Mouse (Mus musculus): ENCODE measurements at regions not wholly inside any gene's neighbourhood (a gene's known extent, or its start where the extent isn't known, plus 50 kb on each side); places are given as distances from the start of the nearest gene placed in this dataset.
"Not testable (repeated sequence)": the region's sequence is repeated elsewhere in the genome, so short reads cannot be mapped to it uniquely, and the experiment has no call there.

DNA sequence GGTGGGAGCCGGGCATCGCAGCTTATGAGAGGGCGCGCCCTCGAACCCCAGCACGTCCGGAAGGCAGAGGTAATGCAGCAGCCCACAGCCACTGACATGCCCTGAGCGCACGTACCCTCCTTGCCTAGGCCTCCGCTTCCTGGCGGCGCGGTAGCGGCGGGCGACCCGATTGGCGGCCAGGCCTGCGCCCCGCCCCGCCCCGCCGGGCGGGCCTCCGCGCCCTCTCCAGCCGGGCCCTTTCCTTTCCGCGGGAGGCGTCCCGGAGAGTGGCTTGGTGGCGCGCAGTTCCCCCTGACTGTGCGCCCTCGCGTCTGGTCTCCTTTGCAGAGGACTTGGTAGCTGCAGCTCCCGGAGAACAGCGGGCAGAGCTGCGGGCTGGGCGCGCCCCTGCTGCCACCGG, 461.1 kb downstream of the Gm21863 start:
- intact Hi-C loops (cut with DNase I); DNase-seq; H3K27ac ChIP-seq; H3K4me3 ChIP-seq: not testable (repeated sequence)

DNA sequence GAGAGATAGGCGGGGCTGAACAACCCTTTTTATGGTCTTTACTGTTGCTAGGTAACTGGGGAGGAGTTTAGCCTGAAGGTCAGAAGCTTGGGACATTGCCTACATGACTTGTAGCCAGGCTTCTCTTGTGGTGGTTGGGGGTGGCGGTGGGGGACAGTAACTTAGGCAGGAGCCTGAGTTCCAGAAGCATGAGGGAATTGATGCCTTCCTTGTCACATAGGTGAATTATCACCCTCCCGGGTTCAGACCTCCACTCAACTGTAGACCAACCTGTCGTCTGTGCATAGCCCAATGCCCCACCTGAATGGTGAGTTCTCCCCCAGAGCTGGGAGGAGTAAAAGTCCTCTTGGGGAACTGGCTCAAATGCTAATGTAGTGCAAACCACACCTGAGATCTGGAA, 472.1 kb downstream of the Gm21863 start:
- DNase-seq; H3K4me3 ChIP-seq; H3K27ac ChIP-seq; intact Hi-C loops (cut with DNase I): not testable (repeated sequence)

DNA sequence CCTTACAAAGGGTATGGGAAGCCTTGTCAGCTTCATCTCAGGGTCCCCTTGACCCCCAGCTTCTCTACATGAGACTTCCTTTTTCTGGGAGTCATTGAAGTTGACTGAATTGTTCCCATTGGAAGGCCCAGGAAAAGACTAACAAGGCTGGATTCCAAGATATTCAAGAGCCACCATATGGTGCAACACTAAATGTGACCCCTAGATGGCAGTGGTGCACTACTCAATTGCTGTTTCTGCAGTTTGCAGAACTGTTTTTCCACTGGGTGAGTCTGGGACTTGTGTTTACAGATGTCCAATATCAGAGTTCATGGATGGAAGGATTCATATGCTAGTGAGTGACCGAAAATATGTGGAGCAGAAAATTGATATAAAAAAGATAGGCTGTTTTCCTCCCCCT, 510.3 kb downstream of the Gm21863 start:
- DNase-seq; H3K27ac ChIP-seq; intact Hi-C loops (cut with DNase I); H3K4me3 ChIP-seq: not testable (repeated sequence)
- TF ChIP-seq CTCF (IDR thresholded peaks at IDR 0.05): peak; percentile 43
